Mouse (Mus musculus) NIH3T3 (cell line): Measurements from ENCODE around the gene Rfc4.

Source experiments
- DNase-seq: peaks from one replicate; pipeline ENCODE4 v3.0.0-alpha.2; 2012; ENCODE audit warnings: low read depth

The Rfc4 gene

GRCm38 (mm10) chr16:23127673-23128375, at the start of gene Rfc4:
Gene Rfc4 (minus strand): TSS chr16:23127737.
- DNase-seq = peak; percentile 94

DNA sequence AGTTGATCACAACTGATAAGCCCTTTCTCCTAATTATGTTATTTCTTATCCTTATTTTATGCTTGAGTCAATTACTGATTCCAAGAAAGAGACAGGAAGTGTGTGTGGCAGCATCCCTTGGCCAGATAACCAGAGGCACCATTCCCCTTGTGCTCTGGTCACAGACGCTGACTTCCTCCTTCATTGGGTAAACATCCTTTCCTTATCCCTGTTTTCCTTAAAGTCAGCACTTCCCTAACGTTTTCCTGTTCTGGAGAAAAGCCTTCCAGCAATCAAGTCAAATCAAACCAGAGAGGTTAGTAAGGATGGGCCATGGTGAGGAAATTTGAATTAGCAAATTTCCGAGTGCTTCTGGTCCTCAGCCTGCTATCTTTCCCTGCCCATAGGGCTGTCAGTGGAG, 48.4 kb upstream of the Rfc4 start:
- no peak for DNase-seq

GRCm38 (mm10) chr16:23174855-23175254, 47.3 kb upstream of the Rfc4 start:
- no peak for DNase-seq

DNA sequence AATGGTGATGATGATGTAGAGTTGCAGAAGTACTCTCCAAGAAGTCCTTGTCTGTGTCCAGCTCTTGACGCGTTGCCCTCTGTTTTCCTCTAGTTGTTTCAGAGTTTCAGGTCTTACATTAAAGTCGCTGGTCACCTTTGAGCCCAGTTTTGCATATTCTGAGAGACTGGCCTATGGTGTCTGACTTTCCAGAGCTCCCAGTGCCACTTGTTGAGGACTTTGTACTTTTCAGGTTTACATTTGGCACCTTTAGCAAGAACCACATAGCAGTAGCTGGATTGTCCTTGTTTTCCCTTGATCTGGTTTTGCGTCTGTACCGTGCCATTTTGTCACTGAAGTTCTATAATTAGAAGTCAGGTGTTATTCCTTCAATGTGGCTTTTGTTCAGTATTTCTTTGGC, 46.4 kb upstream of the Rfc4 start:
- DNase-seq = no peak

- DNase-seq = no peak
Measured at GRCm38 (mm10) chr16:23170813-23171212, 43.3 kb upstream of the Rfc4 start.

- DNase-seq = peak; percentile 64
Measured at GRCm38 (mm10) chr16:23167079-23167478, 39.5 kb upstream of the Rfc4 start.

GRCm38 (mm10) chr16:23166646-23167045, 39.1 kb upstream of the Rfc4 start:
- no peak for DNase-seq

DNA sequence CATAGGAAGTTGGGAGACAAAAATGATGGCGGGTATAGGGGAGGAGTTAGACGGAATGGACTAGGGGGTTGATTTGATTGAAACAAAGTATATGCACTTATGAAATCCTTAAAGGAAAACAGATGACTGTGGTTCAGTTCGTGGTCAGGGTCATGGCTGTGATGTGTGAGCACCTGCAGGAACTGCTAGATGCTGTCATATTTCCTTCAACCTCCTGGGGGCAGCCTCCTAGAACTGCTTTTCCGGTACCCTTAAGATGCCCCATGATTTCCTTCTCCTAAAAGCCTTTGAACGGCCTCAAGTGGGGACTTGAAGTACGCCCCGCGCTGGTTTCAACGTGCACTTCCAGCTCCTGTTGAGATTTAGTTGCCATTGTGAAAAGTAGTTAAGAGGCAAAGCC, 37.9 kb upstream of the Rfc4 start:
- DNase-seq = peak; percentile 25

DNA sequence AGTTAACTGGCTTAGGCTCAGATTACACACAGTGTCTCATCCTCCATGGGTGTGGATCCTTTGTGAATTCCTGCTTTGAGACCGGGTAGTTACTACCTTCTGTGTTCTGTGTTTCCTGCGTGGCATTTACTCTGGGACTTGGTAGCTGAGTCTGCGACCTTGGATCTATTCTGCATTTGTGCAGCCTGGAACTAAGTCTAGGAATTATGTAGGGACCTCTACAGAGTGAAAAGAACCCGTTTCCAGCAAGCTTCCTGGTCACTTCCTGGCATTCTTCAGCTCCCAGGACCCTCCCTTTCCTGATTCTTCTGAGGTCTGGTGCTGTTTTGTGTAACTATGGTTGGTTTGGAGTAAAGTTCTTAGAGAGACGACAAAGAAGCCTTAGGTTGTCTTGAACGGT, 36.9 kb upstream of the Rfc4 start:
- DNase-seq = no peak

- DNase-seq = peak; percentile 18
Measured at GRCm38 (mm10) chr16:23162116-23162515, 34.6 kb upstream of the Rfc4 start.

- DNase-seq = peak; percentile 84
Measured at GRCm38 (mm10) chr16:23159749-23160148, 32.2 kb upstream of the Rfc4 start.

DNA sequence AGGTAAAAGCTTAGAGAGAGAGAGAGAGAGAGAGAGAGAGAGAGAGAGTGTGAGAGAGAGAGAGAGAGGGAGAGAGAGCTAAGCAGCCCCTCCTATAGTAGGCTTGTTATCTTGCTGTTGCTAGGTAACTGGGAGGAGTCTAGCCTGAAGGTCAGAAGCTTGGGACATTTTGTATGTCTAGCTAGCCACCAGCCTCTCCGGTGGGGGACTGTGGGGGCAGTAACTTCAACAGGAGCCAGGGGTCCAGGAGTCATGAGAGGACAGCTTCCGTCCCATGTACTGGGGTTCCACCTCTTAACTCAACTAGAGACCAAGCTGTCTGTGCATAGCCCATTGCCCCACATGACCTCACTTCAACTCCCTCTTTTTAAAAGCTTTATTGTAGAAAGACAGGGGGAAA, 31.4 kb upstream of the Rfc4 start:
- no peak for DNase-seq

GRCm38 (mm10) chr16:23158292-23158691, 30.8 kb upstream of the Rfc4 start:
- DNase-seq = no peak

GRCm38 (mm10) chr16:23157013-23157412, 29.5 kb upstream of the Rfc4 start:
- no peak for DNase-seq

- no peak for DNase-seq
Measured at GRCm38 (mm10) chr16:23154261-23154660, 26.7 kb upstream of the Rfc4 start.

DNA sequence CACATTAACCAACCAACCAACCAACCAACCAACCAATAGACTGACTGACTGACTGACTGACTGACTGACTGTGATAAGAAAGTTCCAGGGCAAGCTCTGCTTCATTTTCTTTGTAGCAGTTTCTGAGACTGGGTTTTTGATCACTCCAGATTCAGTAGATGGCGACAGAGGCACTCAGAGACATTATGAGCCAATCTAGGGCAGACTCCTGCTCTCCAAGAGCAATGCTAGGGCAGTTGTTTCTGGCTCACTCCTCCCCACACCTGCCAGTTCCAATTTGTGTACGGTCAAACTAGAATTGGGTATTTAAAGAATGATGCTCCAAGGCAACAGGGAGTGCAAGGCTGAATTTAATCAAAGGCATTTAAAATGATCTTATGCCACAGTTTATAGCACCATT, 23.9 kb upstream of the Rfc4 start:
- DNase-seq = peak; percentile 72

DNA sequence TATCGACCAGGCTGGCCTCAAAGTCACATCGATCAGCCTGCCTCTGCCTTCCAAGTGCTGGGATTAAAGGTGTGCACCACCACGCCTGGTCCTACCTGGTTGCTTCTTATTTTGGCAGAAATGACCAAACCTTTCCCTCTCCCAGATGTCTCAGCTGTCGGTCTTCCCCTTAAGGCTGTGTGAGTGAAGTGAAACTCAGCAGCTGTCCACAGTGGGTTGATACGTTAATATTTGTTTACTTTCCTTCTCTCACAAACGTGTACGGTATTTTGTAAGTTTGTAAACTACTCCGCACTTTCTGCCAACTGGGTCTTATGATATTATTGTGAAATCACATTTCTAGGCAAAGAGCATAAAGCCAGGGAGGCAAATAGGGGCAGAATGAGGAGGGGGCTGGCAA, 21.9 kb upstream of the Rfc4 start:
- DNase-seq = no peak

DNA sequence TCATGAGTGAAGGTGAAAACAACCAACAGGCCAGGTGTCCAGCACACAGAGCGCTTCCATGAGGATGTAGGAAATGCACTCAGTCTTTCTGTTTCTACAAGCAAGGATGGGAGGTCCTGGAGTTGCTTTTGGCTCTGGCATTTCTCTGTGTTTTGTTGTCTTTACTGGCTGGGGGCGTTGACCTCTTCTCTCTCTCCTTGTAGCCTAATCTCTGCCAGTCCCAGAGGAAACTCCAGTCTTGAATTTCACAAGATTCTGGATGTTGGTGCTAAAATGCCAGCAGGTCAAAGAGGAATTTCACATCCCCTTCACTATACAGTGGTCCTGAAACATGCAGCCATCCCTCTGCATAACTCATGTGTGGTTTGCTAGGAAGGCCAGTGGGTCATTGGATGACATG, 21.4 kb upstream of the Rfc4 start:
- DNase-seq = no peak

DNA sequence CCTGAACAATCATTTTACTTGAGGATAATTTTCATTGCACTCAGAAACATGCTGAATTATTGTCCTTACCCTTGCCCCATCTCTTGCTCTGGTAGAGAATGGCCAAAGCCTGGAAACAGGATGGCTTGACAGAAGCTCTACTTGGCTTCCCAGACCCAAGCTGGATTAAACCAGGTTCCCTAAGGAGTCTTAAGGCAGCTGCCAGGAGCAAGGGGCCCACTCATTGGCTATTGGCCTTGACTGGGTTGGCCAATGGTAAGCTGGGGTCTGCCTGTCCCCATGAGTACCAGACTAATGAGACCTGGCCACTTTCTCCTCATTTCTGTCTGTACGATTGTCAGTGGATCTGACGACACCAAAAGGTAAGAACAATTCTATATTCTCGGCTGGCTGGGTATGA, 18.7 kb upstream of the Rfc4 start, which contains the start of gene Adipoq:
Gene Adipoq (plus strand): TSS at position 257 of the 400 bp plus-strand sequence.
- no peak for DNase-seq

DNA sequence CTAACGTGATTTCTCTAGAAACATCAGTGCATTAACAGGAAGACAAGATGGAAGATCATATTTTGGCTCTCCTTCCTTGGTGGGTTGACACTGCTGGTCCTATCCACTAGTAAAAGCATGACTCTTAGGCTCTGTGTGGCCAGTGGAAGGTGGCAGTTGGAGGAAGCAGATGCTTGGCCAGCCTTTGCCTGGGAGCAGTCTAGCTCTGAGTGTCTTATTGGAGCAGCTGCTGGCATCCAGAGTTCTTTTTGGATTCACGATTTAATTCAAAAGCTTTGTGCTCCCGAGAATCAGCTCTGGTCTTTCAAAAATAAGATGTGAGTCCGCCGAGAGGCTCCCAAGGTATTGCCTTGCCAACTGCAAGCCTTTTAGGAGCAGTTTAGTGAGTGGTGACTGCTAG, 17.7 kb upstream of the Rfc4 start:
- DNase-seq = no peak

DNA sequence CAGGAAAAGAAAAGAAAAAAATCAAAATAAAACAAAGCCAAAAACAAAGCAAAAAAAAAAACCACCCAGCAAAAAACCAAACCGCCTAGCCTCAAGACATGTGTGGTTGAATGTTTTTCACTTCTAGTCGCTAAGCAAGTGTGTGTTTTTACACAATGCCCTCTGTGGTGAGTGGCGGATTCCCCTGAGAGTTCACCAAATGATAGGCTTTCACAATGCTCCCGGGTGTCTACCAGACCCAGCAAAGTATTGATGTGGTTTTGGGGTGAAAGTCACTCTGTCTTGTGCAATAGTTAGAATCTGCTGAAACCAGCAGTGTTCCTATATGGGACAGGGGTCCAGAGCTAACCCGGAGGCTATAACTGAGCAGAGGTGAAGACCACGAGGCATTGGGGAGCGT, 16.8 kb upstream of the Rfc4 start:
- no peak for DNase-seq

DNA sequence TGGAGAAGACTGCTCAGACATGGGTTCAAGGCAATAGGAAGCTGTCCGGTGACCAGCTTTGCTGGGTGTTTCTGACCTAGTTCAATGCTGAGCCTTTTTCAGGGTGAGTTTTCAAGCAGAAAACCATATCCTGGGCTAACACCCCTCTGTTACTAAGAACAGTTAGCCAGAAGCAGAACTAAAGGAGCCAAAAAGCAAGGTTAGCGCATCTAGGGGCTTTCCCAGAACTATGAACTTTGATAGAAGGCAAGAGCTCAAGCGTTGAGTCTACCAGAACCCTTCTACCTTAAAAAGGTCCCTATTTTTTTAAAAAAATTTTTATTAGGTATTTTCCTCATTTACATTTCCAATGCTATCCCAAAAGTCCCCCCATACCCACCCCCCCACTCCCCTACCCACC, 13.4 kb upstream of the Rfc4 start:
- DNase-seq = no peak

DNA sequence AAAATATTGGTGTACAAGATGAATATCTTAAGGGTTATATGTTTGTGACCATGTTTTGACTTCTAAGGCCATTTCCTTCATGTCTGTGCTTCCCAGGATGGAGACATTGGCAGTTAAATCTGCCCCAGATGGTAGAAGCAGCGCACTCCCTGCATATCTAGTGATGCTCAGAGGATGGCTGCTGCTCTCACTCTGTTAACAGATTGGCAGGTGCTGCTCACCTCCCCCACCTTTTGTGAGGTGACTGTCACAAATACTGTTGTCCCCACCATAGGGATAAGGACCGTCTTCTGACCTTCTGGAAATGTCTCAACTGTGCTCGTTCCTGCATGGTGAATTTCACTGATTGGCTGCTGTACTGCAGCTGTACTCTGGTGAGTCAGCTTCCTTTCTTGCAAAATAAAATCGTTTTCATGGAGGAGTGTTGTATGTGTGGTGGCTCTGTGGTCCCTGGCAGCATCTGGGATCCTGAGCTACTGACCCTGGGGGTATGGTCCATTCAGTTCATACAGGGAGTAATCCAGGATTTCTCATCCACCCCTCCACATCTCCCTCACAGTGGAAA, 9.0 kb upstream of the Rfc4 start:
- DNase-seq = peak; percentile 61
